Mouse (Mus musculus) large intestine, adult 2 months (tissue): ENCODE data around the gene Hoxc11. TPM values are rescaled to one million over a fixed set of nuclear protein-coding genes. Genes with fewer than 3 reads are reported as not detected.
A peak's percentile ranks its signal among the peaks of the same experiment; 100 is the strongest.

Experiments
- DNase-seq: peaks from one replicate; pipeline ENCODE4 v3.0.0-alpha.2; 2012; ENCODE audit warnings: low read depth, low spot score
- WGBS: fragments of 180-500 bp; shearing (Covaris S2); methylation state at CpG from one replicate; pipeline ENCODE4 v1.1.7; 2018; 5-methylcytosine and 5-hydroxymethylcytosine counted together
- polyA plus RNA-seq: library from polyadenylated mRNA; depleted of rRNA; stranded (reverse); fragments of >200 nt; gene quantifications from 2 replicates; pipeline ENCODE4 v1.2.3, GENCODE M21; 2012

Gene Hoxc11
- polyA plus RNA-seq, 1 experiment: not detected

- 3% methylated on average over 27 of the region's 27 CpGs for WGBS
- no peak for DNase-seq
Measured at GRCm38 (mm10) chr15:102934897-102935296, 19.3 kb upstream of the Hoxc11 start.

GRCm38 (mm10) chr15:102936279-102936972 is 17.8 kb upstream of the Hoxc11 start, which contains the start of gene Hoxc12:
TSS of gene Hoxc12 (plus strand) at chr15:102936757.
- 2% methylated on average over 31 of the region's 31 CpGs for WGBS
- DNase-seq: no peak

- no peak for DNase-seq
- WGBS: 3% methylated on average over 50 of the region's 50 CpGs
Measured at GRCm38 (mm10) chr15:102937036-102937666, 17.1 kb upstream of the Hoxc11 start.

- DNase-seq: no peak
- WGBS: 5% methylated on average over 34 of the region's 34 CpGs
Measured at GRCm38 (mm10) chr15:102939256-102940155, 14.7 kb upstream of the Hoxc11 start.

GRCm38 (mm10) chr15:102942739-102943467 is 11.3 kb upstream of the Hoxc11 start:
- DNase-seq: no peak
- 3% methylated on average over 52 of the region's 53 CpGs for WGBS

- DNase-seq: no peak
- WGBS: 11% methylated on average over 5 of the region's 5 CpGs
Measured at GRCm38 (mm10) chr15:102943468-102943813, 10.8 kb upstream of the Hoxc11 start.

- DNase-seq: no peak
- 19% methylated on average over 22 of the region's 22 CpGs for WGBS
Measured at GRCm38 (mm10) chr15:102945185-102946077, 8.8 kb upstream of the Hoxc11 start.

GRCm38 (mm10) chr15:102947276-102947675 is 7.0 kb upstream of the Hoxc11 start:
- no peak for DNase-seq
- 6% methylated on average over 9 of the region's 9 CpGs for WGBS

GRCm38 (mm10) chr15:102948842-102949241 is 5.4 kb upstream of the Hoxc11 start:
- DNase-seq: no peak
- 27% methylated on average over 2 of the region's 2 CpGs for WGBS

GRCm38 (mm10) chr15:102949696-102950095 is 4.5 kb upstream of the Hoxc11 start:
- DNase-seq: no peak
- WGBS: 4% methylated on average over 20 of the region's 20 CpGs

- DNase-seq: no peak
- 16% methylated on average over 2 of the region's 2 CpGs for WGBS
Measured at GRCm38 (mm10) chr15:102950877-102951276, 3.4 kb upstream of the Hoxc11 start.

GRCm38 (mm10) chr15:102953561-102953960 is 666 bp upstream of the Hoxc11 start:
- WGBS: 18% methylated on average over 6 of the region's 6 CpGs
- no peak for DNase-seq

- 2% methylated on average over 28 of the region's 28 CpGs for WGBS
- no peak for DNase-seq
Measured at GRCm38 (mm10) chr15:102955007-102955382, 768 bp downstream of the Hoxc11 start.

- no peak for DNase-seq
- WGBS: 7% methylated on average over 40 of the region's 40 CpGs
Measured at GRCm38 (mm10) chr15:102955833-102956640, 1.8 kb downstream of the Hoxc11 start.

- DNase-seq: no peak
- 6% methylated on average over 12 of the region's 12 CpGs for WGBS
Measured at GRCm38 (mm10) chr15:102956906-102957305, 2.7 kb downstream of the Hoxc11 start.

- DNase-seq: peak; percentile 19
- 6% methylated on average over 13 of the region's 13 CpGs for WGBS
Measured at GRCm38 (mm10) chr15:102959663-102960191, 5.5 kb downstream of the Hoxc11 start.

GRCm38 (mm10) chr15:102961728-102962127 is 7.5 kb downstream of the Hoxc11 start:
- 10% methylated on average over 6 of the region's 6 CpGs for WGBS
- DNase-seq: no peak

GRCm38 (mm10) chr15:102962492-102962891 is 8.3 kb downstream of the Hoxc11 start:
- no peak for DNase-seq
- 12% methylated on average over 13 of the region's 13 CpGs for WGBS
